Mouse (Mus musculus): Measurements from ENCODE around the gene Ahsg. TPM values are rescaled to one million over a fixed set of nuclear protein-coding genes. Genes with fewer than 3 reads are reported as not detected.

The Ahsg gene
- polyA plus RNA-seq, 1 experiment from 2014 or later, result 1.6 TPM

DNA sequence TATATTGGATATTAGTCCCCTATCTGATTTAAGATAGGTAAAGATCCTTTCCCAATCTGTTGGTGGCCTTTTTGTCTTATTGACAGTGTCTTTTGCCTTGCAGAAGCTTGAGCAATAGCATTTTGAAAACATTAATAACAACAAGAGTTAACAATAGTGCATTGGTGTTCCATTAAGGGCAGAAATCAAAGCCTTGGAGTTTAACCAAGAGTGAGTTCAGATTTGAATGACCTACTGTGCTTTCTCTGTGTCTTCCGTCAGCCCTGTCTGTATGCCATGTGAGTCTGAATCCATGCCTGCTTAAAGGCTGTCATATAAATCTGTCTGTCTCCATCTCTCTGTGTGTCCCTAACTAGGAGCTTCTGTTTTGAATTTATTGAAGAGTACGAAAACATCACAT, 56.3 kb downstream of the Ahsg start:
- WGBS, result 77% methylated on average over 2 of the region's 2 CpGs
- ATAC-seq, result no peak
- Histone ChIP-seq H3K27ac (ENCODE audit: low read depth, low read length) (no peak overlapping the region), H3K4me2 (replicated peaks; ENCODE audit: low read depth) (no peak overlapping the region), H3K4me3 (ENCODE audit: low read depth, low read length) (no peak overlapping the region), H3K4me1 (replicated peaks; ENCODE audit: control insufficient read depth, insufficient read depth, low read length) (no peaks in the 10 kb centered on the region), H3K9me3 (ENCODE audit: control insufficient read depth) (no peaks in the 10 kb centered on the region), H3K27me3 (replicated peaks; ENCODE audit: control insufficient read depth, insufficient read depth, low read length) (no peaks in the 10 kb centered on the region), H3K36me3 (ENCODE audit: control insufficient read depth, insufficient read depth) (no peaks in the 10 kb centered on the region), H3K9ac (ENCODE audit: low read depth, low read length) (no peak overlapping the region)
- TF ChIP-seq CTCF (IDR thresholded peaks at IDR 0.05; ENCODE audit: low read depth), result no peak

Other genes starting within 250 kb of the Ahsg start
- gene Dgkg, start 234.1 kb upstream of the Ahsg start, polyA plus RNA-seq (2015; fragmentation: Nextera tagmentation; extraction: Ambion mirVana), result 3.5 and 4.5 TPM in 2 replicates
- gene Crygs, start 79.7 kb upstream of the Ahsg start, polyA plus RNA-seq (2015; fragmentation: Nextera tagmentation; extraction: Ambion mirVana), result not detected in 2 replicates
- 14.0 and 14.7 TPM in 2 replicates for gene Tbccd1, start 33.6 kb upstream of the Ahsg start, polyA plus RNA-seq (2015; fragmentation: Nextera tagmentation; extraction: Ambion mirVana)
- gene Dnajb11, start 33.4 kb upstream of the Ahsg start, polyA plus RNA-seq (2015; fragmentation: Nextera tagmentation; extraction: Ambion mirVana), result 119 and 122 TPM in 2 replicates
- gene Fetub, start 27.1 kb downstream of the Ahsg start, polyA plus RNA-seq (2015; fragmentation: Nextera tagmentation; extraction: Ambion mirVana), result not detected in 2 replicates
- gene Hrg, start 59.8 kb downstream of the Ahsg start, polyA plus RNA-seq (2015; fragmentation: Nextera tagmentation; extraction: Ambion mirVana), result not detected in 2 replicates
- 1.1 and 1.4 TPM in 2 replicates for gene Kng2, start 138.2 kb downstream of the Ahsg start, polyA plus RNA-seq (2015; fragmentation: Nextera tagmentation; extraction: Ambion mirVana)
- 1.7 and 2.4 TPM in 2 replicates for gene Kng1, start 166.6 kb downstream of the Ahsg start, polyA plus RNA-seq (2015; fragmentation: Nextera tagmentation; extraction: Ambion mirVana)
- gene Eif4a2, start 216.2 kb downstream of the Ahsg start, polyA plus RNA-seq (2015; fragmentation: Nextera tagmentation; extraction: Ambion mirVana), result 101 and 109 TPM in 2 replicates
- gene Rfc4, start 236.5 kb downstream of the Ahsg start, polyA plus RNA-seq (2015; fragmentation: Nextera tagmentation; extraction: Ambion mirVana), result 39.6 and 40.7 TPM in 2 replicates

Measured in intestine, postnatal 0 days (tissue).